Mouse (Mus musculus) hindlimb bud, embryonic 11.5 days (tissue): ENCODE results near the gene Gm6164.
"Not testable (repeated sequence)": the region's sequence is repeated elsewhere in the genome, so short reads cannot be mapped to it uniquely, and the experiment has no call there.

Source experiments
- DNase-seq: peaks from one replicate; pipeline ENCODE4 v3.0.0-alpha.2; 2012; ENCODE audit warnings: low read depth, low spot score; ENCODE audit errors: extremely low spot score

The Gm6164 gene

DNA sequence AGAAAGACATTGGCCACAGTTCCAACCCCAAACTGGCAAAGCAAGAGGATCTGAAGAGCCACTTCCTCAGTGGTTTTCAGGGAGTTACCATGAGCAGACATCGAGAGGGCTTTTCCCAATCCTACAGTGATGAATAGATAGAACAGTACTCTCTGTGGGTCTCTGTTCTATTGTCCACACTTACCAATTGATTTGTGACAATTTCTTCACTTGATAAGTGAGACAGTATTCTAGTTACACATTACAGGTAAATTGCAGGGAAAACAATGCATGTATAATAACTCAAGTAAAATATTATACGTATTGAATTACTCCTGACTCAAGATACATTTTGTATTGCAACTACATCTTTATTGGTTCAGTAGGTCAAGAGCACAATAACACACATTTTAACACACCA lies at the start of gene Gm6164:
Gene Gm6164, minus strand, starts transcription at position 101 of the 400 bp plus-strand sequence.
- not testable (repeated sequence) for DNase-seq

DNA sequence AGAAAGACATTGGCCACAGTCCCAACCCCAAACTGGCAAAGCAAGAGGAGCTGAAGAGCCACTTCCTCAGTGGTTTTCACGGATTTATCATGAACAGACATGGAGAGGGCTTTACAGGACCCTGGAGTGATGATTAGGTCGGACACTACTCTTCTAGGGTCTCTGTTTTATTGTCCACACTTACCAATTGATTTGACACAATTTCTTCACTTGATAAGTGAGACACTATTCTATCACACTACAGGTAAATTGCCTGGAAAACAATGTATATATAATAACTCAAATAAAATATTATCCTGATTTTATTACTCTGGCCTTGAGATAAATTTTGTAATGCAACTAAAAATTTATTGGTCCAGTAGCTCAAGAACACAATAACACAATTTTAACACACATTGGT lies 28.3 kb upstream of the Gm6164 start, which contains the start of gene Gm4498:
Gene Gm4498, minus strand, starts transcription at position 101 of the 400 bp plus-strand sequence.
- not testable (repeated sequence) for DNase-seq

DNA sequence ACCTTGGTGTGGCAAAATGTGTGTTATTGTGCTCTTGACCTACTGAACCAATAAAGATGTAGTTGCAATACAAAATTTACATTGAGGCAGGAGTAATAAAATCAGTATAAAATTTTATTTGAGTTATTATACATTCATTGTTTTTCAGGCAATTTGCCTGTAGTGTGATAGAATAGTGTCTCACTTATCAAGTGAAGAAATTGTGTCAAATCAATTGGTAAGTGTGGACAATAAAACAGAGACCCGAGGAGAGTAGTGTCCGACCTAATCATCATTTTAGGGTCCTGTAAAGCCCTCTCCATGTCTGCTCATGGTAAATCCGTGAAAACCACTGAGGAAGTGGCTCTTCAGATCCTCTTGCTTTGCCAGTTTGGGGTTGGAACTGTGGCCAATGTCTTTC lies 12.0 kb downstream of the Gm6164 start, which contains the start of gene Vmn1r95:
Gene Vmn1r95, plus strand, starts transcription at position 301 of the 400 bp plus-strand sequence.
- not testable (repeated sequence) for DNase-seq

DNA sequence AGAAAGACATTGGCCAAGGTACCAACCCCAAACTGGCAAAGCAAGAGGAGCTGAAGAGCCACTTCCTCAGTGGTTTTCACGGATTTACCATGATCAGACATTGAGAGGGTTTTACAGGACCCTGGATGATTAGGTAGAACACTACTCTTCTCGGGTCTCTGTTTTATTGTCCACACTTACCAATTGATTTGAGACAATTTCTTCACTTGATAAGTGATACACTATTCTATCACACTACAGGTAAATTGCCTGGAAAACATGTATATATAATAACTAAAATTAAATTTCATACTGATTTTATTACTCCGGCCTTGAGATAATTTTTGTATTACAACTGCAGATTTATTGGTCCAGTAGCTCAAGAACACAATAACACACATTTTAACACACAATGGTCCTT lies 37.1 kb downstream of the Gm6164 start, which contains the start of gene Vmn1r94:
Gene Vmn1r94, minus strand, starts transcription at position 101 of the 400 bp plus-strand sequence.
- DNase-seq = not testable (repeated sequence)
